Mouse (Mus musculus) kidney, adult 2 months (tissue): ENCODE measurements around the gene Tmem167b.

Experiments
- CTCF ChIP-seq: fragments of 200-500 bp; conservative IDR thresholded peaks from 2 replicates; pipeline ENCODE4 v1.5.1; 2011; ENCODE audit warnings: low read depth, mild to moderate bottlenecking, control low read depth, low read length, moderate library complexity, mixed read lengths; ENCODE audit not compliant: insufficient read depth, insufficient read length
- POLR2A ChIP-seq: fragments of 200-500 bp; IDR thresholded peaks from one replicate; pipeline ENCODE4 v1.6.1; 2011; ENCODE audit warnings: low read depth, low read length, control low read depth

GRCm38 (mm10) chr3:108554111-108554561, 8.1 kb downstream of the Tmem167b start:
- TF ChIP-seq POLR2A (no peak), CTCF (no peak)
